Mouse (Mus musculus) limb, embryonic 10.5 days (tissue): Measurements from ENCODE around the gene Plcd1. TPM values are rescaled to one million over a fixed set of nuclear protein-coding genes. Genes with fewer than 3 reads are reported as not detected.

Source experiments
- DNase-seq: peaks from one replicate; pipeline ENCODE4 v3.0.0-alpha.2; 2017; ENCODE audit warnings: low spot score
- H3K27ac ChIP-seq: fragments of 300-500 bp; sonication (generic); 2 replicates; pipeline ENCODE4 v1.5.1; 2016; ENCODE audit warnings: mild to moderate bottlenecking
- H3K27me3 ChIP-seq: fragments of 300-500 bp; sonication (generic); 2 replicates; pipeline ENCODE4 v1.6.1; 2016; ENCODE audit warnings: low read depth, mild to moderate bottlenecking; ENCODE audit not compliant: poor library complexity, severe bottlenecking
- H3K36me3 ChIP-seq: fragments of 300-500 bp; sonication (generic); 2 replicates; pipeline ENCODE4 v1.6.1; 2016; ENCODE audit warnings: mild to moderate bottlenecking, moderate library complexity
- H3K4me1 ChIP-seq: fragments of 300-500 bp; sonication (generic); 2 replicates; pipeline ENCODE4 v1.6.1; 2016
- H3K4me3 ChIP-seq: fragments of 300-500 bp; sonication (generic); 2 replicates; pipeline ENCODE4 v1.5.1; 2016; ENCODE audit warnings: mild to moderate bottlenecking, moderate library complexity
- H3K9me3 ChIP-seq: fragments of 300-500 bp; sonication (generic); replicated peaks from 2 replicates; pipeline ENCODE4 v1.6.1; 2016; ENCODE audit warnings: mild to moderate bottlenecking
- WGBS: fragments of 180-500 bp; shearing (Covaris S2); methylation state at CpG from one replicate; pipeline ENCODE4 v1.1.7; 2016; 5-methylcytosine and 5-hydroxymethylcytosine counted together
- polyA plus RNA-seq: library from polyadenylated mRNA; unstranded; fragments of >200 nt; fragmentation: Nextera tagmentation; extraction: Ambion mirVana; gene quantifications from 2 replicates; pipeline ENCODE4 v1.2.1, GENCODE M21; 2016

The Plcd1 gene
- polyA plus RNA-seq = 11.2 and 14.3 TPM in 2 replicates

- H3K4me1 ChIP-seq = peaks cover 75% of the 10 kb centered on the region
- peak; percentile 86 for DNase-seq
- H3K27ac ChIP-seq = peak within 1 kb of the TSS; percentile 78
- H3K9me3 ChIP-seq = no peaks in the 10 kb centered on the region
- WGBS = 9% methylated on average over 45 of the region's 45 CpGs
- H3K4me3 ChIP-seq = peak within 1 kb of the TSS; percentile 56
- peaks cover 66% of the 10 kb centered on the region for H3K27me3 ChIP-seq
- H3K36me3 ChIP-seq = no peaks in the 10 kb centered on the region
Observed at GRCm38 (mm10) chr9:119093419-119094295, at the start of gene Plcd1. TSS of gene Plcd1 (minus strand) at chr9:119093502.

- Histone ChIP-seq H3K4me3 (no peak overlapping the region), H3K4me1 (no peaks in the 10 kb centered on the region), H3K36me3 (no peaks in the 10 kb centered on the region), H3K9me3 (no peaks in the 10 kb centered on the region), H3K27ac (no peak overlapping the region), H3K27me3 (no peaks in the 10 kb centered on the region)
- DNase-seq = no peak
- WGBS = 89% methylated on average over 5 of the region's 5 CpGs
Observed at GRCm38 (mm10) chr9:119142066-119142465, 48.8 kb upstream of the Plcd1 start.

- Histone ChIP-seq H3K4me3 (no peak overlapping the region), H3K9me3 (no peaks in the 10 kb centered on the region), H3K4me1 (no peaks in the 10 kb centered on the region), H3K36me3 (no peaks in the 10 kb centered on the region), H3K27me3 (no peaks in the 10 kb centered on the region), H3K27ac (no peak overlapping the region)
- DNase-seq = no peak
- WGBS = 94% methylated on average over 2 of the region's 2 CpGs
Observed at GRCm38 (mm10) chr9:119138836-119139235, 45.5 kb upstream of the Plcd1 start.

- Histone ChIP-seq H3K4me3 (no peak overlapping the region), H3K36me3 (no peaks in the 10 kb centered on the region), H3K4me1 (peaks cover 12% of the 10 kb centered on the region), H3K27me3 (no peaks in the 10 kb centered on the region), H3K27ac (no peak overlapping the region), H3K9me3 (no peaks in the 10 kb centered on the region)
- 57% methylated on average over 5 of the region's 5 CpGs for WGBS
- no peak for DNase-seq
Observed at GRCm38 (mm10) chr9:119130692-119131091, 37.4 kb upstream of the Plcd1 start.

GRCm38 (mm10) chr9:119128436-119129181 is 35.3 kb upstream of the Plcd1 start:
- H3K9me3 ChIP-seq = no peaks in the 10 kb centered on the region
- H3K27ac ChIP-seq = no peak overlapping the region
- H3K4me1 ChIP-seq = peaks cover 16% of the 10 kb centered on the region
- H3K27me3 ChIP-seq = no peaks in the 10 kb centered on the region
- H3K4me3 ChIP-seq = no peak overlapping the region
- DNase-seq = no peak
- WGBS = 80% methylated on average over 12 of the region's 12 CpGs
- no peaks in the 10 kb centered on the region for H3K36me3 ChIP-seq

- Histone ChIP-seq H3K36me3 (no peaks in the 10 kb centered on the region), H3K4me3 (no peak overlapping the region), H3K27ac (peak overlapping the region; percentile 2; the same call in 1 of the 2 replicates), H3K9me3 (no peaks in the 10 kb centered on the region), H3K4me1 (peaks cover 21% of the 10 kb centered on the region), H3K27me3 (no peaks in the 10 kb centered on the region)
- 88% methylated on average over 18 of the region's 18 CpGs for WGBS
- no peak for DNase-seq
Observed at GRCm38 (mm10) chr9:119122596-119123369, 29.5 kb upstream of the Plcd1 start.

- H3K9me3 ChIP-seq = no peaks in the 10 kb centered on the region
- H3K27me3 ChIP-seq = no peaks in the 10 kb centered on the region
- H3K27ac ChIP-seq = no peak overlapping the region
- WGBS = 70% methylated on average over 3 of the region's 3 CpGs
- peaks cover 21% of the 10 kb centered on the region for H3K4me1 ChIP-seq
- DNase-seq = no peak
- H3K36me3 ChIP-seq = no peaks in the 10 kb centered on the region
- H3K4me3 ChIP-seq = no peak overlapping the region
Observed at GRCm38 (mm10) chr9:119120168-119120560, 26.9 kb upstream of the Plcd1 start.

GRCm38 (mm10) chr9:119119409-119120167 is 26.3 kb upstream of the Plcd1 start:
- H3K4me3 ChIP-seq = no peak overlapping the region

GRCm38 (mm10) chr9:119114911-119115310 is 21.6 kb upstream of the Plcd1 start:
- Histone ChIP-seq H3K27me3 (no peaks in the 10 kb centered on the region), H3K4me1 (peaks cover 17% of the 10 kb centered on the region), H3K9me3 (no peaks in the 10 kb centered on the region), H3K4me3 (no peak overlapping the region), H3K27ac (no peak overlapping the region), H3K36me3 (no peaks in the 10 kb centered on the region)
- no peak for DNase-seq
- WGBS = 87% methylated on average over 17 of the region's 17 CpGs

More at GRCm38 (mm10) chr9:119119409-119120167, 26.3 kb upstream of the Plcd1 start:
- Histone ChIP-seq H3K27me3 (no peaks in the 10 kb centered on the region), H3K9me3 (no peaks in the 10 kb centered on the region), H3K4me1 (peaks cover 21% of the 10 kb centered on the region), H3K27ac (no peak overlapping the region), H3K36me3 (no peaks in the 10 kb centered on the region)
- WGBS = 89% methylated on average over 19 of the region's 19 CpGs
- DNase-seq = no peak

GRCm38 (mm10) chr9:119110640-119111039 is 17.3 kb upstream of the Plcd1 start:
- peak overlapping the region; percentile 81 for H3K27ac ChIP-seq
- DNase-seq = no peak

GRCm38 (mm10) chr9:119109685-119110353 is 16.5 kb upstream of the Plcd1 start:
- no peaks in the 10 kb centered on the region for H3K36me3 ChIP-seq
- H3K27me3 ChIP-seq = no peaks in the 10 kb centered on the region
- H3K4me3 ChIP-seq = no peak overlapping the region
- DNase-seq = no peak
- peaks cover 22% of the 10 kb centered on the region for H3K4me1 ChIP-seq
- H3K9me3 ChIP-seq = no peaks in the 10 kb centered on the region
- 48% methylated on average over 12 of the region's 12 CpGs for WGBS
- peak overlapping the region; percentile 81 for H3K27ac ChIP-seq

More at GRCm38 (mm10) chr9:119110640-119111039, 17.3 kb upstream of the Plcd1 start:
- Histone ChIP-seq H3K36me3 (no peaks in the 10 kb centered on the region), H3K9me3 (no peaks in the 10 kb centered on the region), H3K4me3 (no peak overlapping the region), H3K4me1 (peaks cover 22% of the 10 kb centered on the region), H3K27me3 (no peaks in the 10 kb centered on the region)
- 54% methylated on average over 3 of the region's 3 CpGs for WGBS
